Mouse (Mus musculus) thymus, adult 2 months (tissue): ENCODE measurements around the gene Wscd2. TPM values are rescaled to one million over a fixed set of nuclear protein-coding genes. Genes with fewer than 3 reads are reported as not detected.

Experiments used
- DNase-seq: peaks from one replicate; pipeline ENCODE4 v3.0.0; 2021
- H3K27ac ChIP-seq: fragments of 200-500 bp; 2 replicates; pipeline ENCODE4 v1.5.1; 2012; ENCODE audit warnings: low read length, control low read depth; ENCODE audit not compliant: control insufficient read depth, insufficient read depth
- H3K27me3 ChIP-seq: fragments of 200-500 bp; 2 replicates; pipeline ENCODE4 v1.6.1; 2012; ENCODE audit warnings: mild to moderate bottlenecking, low read length, moderate library complexity, mixed read lengths; ENCODE audit not compliant: control insufficient read depth, insufficient read depth
- H3K36me3 ChIP-seq: fragments of 200-500 bp; 2 replicates; pipeline ENCODE4 v1.6.1; 2012; ENCODE audit warnings: mild to moderate bottlenecking, low read length, moderate library complexity; ENCODE audit not compliant: control insufficient read depth, insufficient read depth
- H3K4me1 ChIP-seq: fragments of 200-500 bp; replicated peaks from 2 replicates; pipeline ENCODE4 v1.6.1; 2012; ENCODE audit warnings: low read length; ENCODE audit not compliant: control insufficient read depth, insufficient read depth
- H3K4me3 ChIP-seq: fragments of 200-500 bp; 2 replicates; pipeline ENCODE4 v1.5.1; 2012; ENCODE audit warnings: mild to moderate bottlenecking, low read length, control low read depth, moderate library complexity; ENCODE audit not compliant: control insufficient read depth, insufficient read depth
- CTCF ChIP-seq: fragments of 200-500 bp; IDR thresholded peaks from 2 replicates; pipeline ENCODE4 v1.5.1; 2012; ENCODE audit warnings: mild to moderate bottlenecking, control low read depth, low read length, moderate library complexity, borderline replicate concordance; ENCODE audit not compliant: control insufficient read depth, poor library complexity, insufficient read depth; ENCODE audit errors: extremely low read depth
- POLR2A ChIP-seq: fragments of 200-500 bp; IDR thresholded peaks from 2 replicates; pipeline ENCODE4 v1.6.1; 2012; ENCODE audit warnings: mild to moderate bottlenecking, low read length, control low read depth, moderate library complexity; ENCODE audit not compliant: control insufficient read depth, poor library complexity, insufficient read depth; ENCODE audit errors: extremely low read depth
- WGBS: fragments of 180-500 bp; shearing (Covaris S2); methylation state at CpG from one replicate; pipeline ENCODE4 v1.1.7; 2018; 5-methylcytosine and 5-hydroxymethylcytosine counted together
- polyA plus RNA-seq: library from polyadenylated mRNA; depleted of rRNA; stranded (reverse); fragments of >200 nt; gene quantifications from 2 replicates; pipeline ENCODE4 v1.2.3, GENCODE M21; 2012

Gene Wscd2
- polyA plus RNA-seq, 1 experiment = 1.2 TPM

DNA sequence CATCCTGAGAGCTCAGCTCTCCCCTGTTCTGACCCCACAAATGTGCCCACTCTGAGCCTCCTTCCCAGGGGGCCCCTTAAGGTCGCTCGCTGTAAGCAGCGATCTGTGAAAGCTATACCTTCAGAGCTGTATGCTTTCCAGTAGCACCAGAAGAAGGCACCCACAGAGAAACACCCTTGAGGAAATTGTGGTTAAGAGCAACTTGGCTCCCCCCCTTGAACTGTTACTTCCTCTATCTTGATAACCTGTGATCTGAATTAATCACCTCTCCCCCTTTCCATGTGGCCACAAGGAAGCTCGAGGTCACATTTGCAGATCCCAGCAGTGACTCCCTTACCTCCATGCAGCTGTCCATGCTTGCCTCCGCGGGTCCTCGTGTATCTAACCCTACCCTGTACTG, 130.9 kb downstream of the Wscd2 start:
- DNase-seq = no peak
- H3K4me1 ChIP-seq = peaks cover 7% of the 10 kb centered on the region; the same call in 1 of the 2 replicates
- TF ChIP-seq CTCF (no peak), POLR2A (no peak)
- no peaks in the 10 kb centered on the region; the same call in 1 of the 2 replicates for H3K27me3 ChIP-seq
- 9% methylated on average over 7 of the region's 7 CpGs for WGBS
- no peak overlapping the region for H3K4me3 ChIP-seq
- H3K36me3 ChIP-seq = no peaks in the 10 kb centered on the region
- H3K27ac ChIP-seq = no peak overlapping the region

DNA sequence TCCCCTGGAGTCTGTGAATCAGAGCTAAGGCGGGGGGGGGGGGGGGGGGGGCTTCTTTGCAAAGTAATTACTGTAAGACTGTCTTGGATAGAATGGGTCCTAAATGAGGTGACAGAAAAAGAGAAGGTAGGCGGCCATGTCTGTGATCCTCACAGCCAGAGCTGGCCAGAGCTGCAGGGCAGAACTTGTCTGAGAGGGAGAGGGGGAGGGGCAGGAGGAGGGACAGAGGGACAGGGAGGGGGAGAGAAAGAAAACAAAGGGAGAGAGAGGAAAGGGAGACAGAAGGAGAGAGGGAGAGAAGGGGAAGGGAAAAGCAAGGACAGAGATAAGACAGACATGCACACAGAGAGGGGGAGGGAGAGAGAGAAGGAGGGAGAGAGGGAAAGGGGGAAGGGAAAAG, 132.9 kb downstream of the Wscd2 start:
- no peak for DNase-seq
- Histone ChIP-seq H3K27me3 (no peaks in the 10 kb centered on the region; the same call in 1 of the 2 replicates), H3K4me1 (peaks cover 7% of the 10 kb centered on the region; the same call in 1 of the 2 replicates), H3K27ac (no peak overlapping the region), H3K36me3 (no peaks in the 10 kb centered on the region), H3K4me3 (no peak overlapping the region)
- 82% methylated on average over 2 of the region's 2 CpGs for WGBS
- TF ChIP-seq POLR2A = no peak
- TF ChIP-seq CTCF = no peak

DNA sequence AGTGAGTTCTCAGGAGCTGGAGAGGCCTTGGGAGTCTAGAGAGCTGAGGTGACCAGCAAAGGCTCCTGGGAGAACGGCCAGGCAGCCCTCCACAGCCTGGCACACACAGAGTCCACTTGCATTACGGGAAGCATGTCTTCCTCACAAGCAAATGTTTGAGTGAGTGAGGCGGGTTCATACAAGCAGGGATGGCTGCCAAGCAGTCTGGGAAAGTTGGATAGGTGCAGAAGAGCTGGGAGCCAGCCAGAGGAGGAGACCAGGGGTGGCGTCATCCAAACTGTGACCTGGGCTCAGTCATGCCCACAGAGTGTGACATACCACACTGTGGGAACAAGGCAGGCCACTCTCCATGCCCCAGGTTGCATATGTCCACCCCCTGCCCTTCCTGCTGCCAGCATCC, 134.9 kb downstream of the Wscd2 start:
- no peaks in the 10 kb centered on the region; the same call in 1 of the 2 replicates for H3K27me3 ChIP-seq
- no peak for TF ChIP-seq POLR2A
- TF ChIP-seq CTCF = no peak
- peaks cover 7% of the 10 kb centered on the region; the same call in 1 of the 2 replicates for H3K4me1 ChIP-seq
- no peak overlapping the region for H3K27ac ChIP-seq
- no peak for DNase-seq
- no peaks in the 10 kb centered on the region for H3K36me3 ChIP-seq
- 85% methylated on average over 4 of the region's 4 CpGs for WGBS
- no peak overlapping the region for H3K4me3 ChIP-seq

DNA sequence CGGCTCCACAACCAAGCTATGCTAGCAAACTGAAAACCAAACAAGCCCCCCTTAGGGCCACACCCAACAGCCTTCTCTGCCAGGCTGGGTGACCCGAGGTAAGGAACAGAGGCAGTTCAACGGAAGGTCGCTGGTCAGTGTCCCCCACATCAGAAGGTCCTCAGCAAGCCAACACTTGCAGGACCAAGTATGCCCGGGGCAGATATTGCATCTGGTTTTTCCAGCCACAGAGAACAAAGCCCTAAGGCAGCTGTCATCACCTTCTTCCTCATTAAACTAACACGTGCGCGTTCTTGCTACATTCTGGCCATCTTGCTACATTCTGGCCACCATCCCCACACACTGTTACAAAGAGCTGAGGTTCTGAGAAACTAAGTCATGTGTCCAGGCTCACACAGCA, 136.2 kb downstream of the Wscd2 start:
- no peak overlapping the region for H3K27ac ChIP-seq
- 25% methylated on average over 8 of the region's 8 CpGs for WGBS

GRCm38 (mm10) chr5:113626991-113627390, 136.9 kb downstream of the Wscd2 start:
- TF ChIP-seq POLR2A = no peak
- TF ChIP-seq CTCF = no peak
- Histone ChIP-seq H3K4me1 (no peaks in the 10 kb centered on the region), H3K36me3 (no peaks in the 10 kb centered on the region), H3K27me3 (no peaks in the 10 kb centered on the region), H3K4me3 (no peak overlapping the region), H3K27ac (no peak overlapping the region)
- no peak for DNase-seq
- 94% methylated on average over 5 of the region's 5 CpGs for WGBS

More for the DNA sequence above, 136.2 kb downstream of the Wscd2 start:
- TF ChIP-seq POLR2A (no peak), CTCF (no peak)
- H3K4me3 ChIP-seq = no peak overlapping the region
- 0 out of 2 replicates have a peak, but pooled peaks cover under 1% of the 10 kb centered on the region for H3K4me1 ChIP-seq
- no peak for DNase-seq
- no peaks in the 10 kb centered on the region; the same call in 1 of the 2 replicates for H3K27me3 ChIP-seq
- no peaks in the 10 kb centered on the region for H3K36me3 ChIP-seq

DNA sequence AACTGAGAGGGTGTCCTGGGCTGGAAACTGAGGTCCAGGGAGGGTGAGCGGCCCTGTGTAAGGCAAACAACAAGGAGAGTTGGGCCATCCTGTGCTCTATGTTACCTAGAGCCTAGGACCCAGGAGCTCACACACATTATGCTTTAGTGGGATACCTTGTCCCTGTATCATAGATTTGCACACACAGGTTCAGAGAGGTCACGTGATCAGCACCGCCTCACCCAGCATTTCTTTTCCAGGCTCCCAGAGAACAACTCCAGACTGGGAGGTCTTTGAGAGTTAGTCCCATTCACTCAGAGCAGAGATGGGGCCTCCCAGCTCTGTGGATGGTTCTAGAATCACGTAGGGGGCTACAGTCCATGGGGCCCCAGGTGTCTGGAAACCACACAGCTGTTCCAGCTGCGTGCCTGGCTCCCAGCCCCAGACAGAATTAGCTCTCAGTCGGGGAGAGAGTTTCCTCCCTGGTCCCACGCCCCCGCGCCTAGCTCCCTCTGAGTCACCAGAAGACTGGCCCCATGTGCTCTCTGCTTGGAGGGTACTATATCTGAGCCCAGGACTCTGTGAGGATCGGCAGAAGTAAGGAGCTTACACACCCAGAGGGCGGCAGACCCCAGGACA, 137.8 kb downstream of the Wscd2 start:
- DNase-seq = no peak
- Histone ChIP-seq H3K27me3 (no peaks in the 10 kb centered on the region), H3K36me3 (no peaks in the 10 kb centered on the region), H3K27ac (no peak overlapping the region), H3K4me3 (no peak overlapping the region), H3K4me1 (no peaks in the 10 kb centered on the region)
- TF ChIP-seq CTCF (no peak), POLR2A (no peak)
- WGBS = 30% methylated on average over 11 of the region's 11 CpGs

DNA sequence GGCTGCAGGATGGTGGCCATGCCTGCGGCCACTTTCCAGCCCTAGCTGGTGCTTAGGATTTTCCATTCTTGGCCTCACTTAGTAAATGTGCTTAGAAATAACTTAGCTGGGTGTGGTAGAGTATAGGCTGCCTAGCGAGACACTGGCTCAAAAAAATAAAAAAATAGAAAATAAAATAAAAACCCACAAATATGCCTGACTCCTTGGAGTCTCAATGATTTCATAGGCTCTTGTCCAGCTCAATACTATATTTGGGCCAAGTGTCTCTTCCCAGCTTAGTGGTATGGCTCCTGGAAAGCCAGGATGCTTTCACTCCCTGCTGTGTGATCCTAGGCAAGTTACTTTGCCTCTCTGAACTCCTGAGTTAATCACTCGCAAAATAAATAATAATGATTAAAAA, 139.1 kb downstream of the Wscd2 start:
- Histone ChIP-seq H3K36me3 (no peaks in the 10 kb centered on the region), H3K4me3 (no peak overlapping the region), H3K4me1 (no peaks in the 10 kb centered on the region), H3K27me3 (no peaks in the 10 kb centered on the region), H3K27ac (no peak overlapping the region)
- no peak for DNase-seq
- TF ChIP-seq POLR2A = no peak
- no peak for TF ChIP-seq CTCF
- WGBS = 95% methylated on average over 3 of the region's 3 CpGs
